ENCODE assay signal across 8 mouse cellular contexts in genomic region chr13:21940811-21941321, GRCm38 (mm10). TPM values are rescaled to one million over a fixed set of nuclear protein-coding genes. Genes with fewer than 3 reads are reported as not detected.
A peak's percentile ranks its signal among the peaks of the same experiment; 100 is the strongest.
DNase-seq lines count a peak whose midpoint lies in the region; ATAC-seq and TF ChIP-seq lines count a peak whose summit lies in the region.

No protein-coding gene starts in this region.

- under 1% methylated on average over 16 of the region's 16 CpGs for WGBS in embryonic facial prominence, embryonic 15.5 days
- WGBS in heart, embryonic 10.5 days = under 1% methylated on average over 16 of the region's 16 CpGs
- WGBS in kidney, embryonic 14.5 days = under 1% methylated on average over 16 of the region's 16 CpGs
- WGBS in limb, embryonic 14.5 days = under 1% methylated on average over 16 of the region's 16 CpGs
- WGBS in midbrain, embryonic 15.5 days = under 1% methylated on average over 16 of the region's 16 CpGs

- H3K4me2 ChIP-seq in embryonic facial prominence, embryonic 15.5 days (replicated peaks) = peak overlapping the region; percentile 61
- H3K4me2 ChIP-seq in kidney, embryonic 14.5 days (replicated peaks; ENCODE audit: low read depth, low read length) = peak overlapping the region; percentile 41
- H3K4me2 ChIP-seq in limb, embryonic 14.5 days (replicated peaks; ENCODE audit: low read depth, low read length, severe bottlenecking) = peak overlapping the region; percentile 56
- H3K4me2 ChIP-seq in midbrain, embryonic 15.5 days = peak overlapping the region; percentile 49

- peak; percentile 72 to 74 for DNase-seq in urinary bladder, adult 18-20 months (ENCODE audit: low spot score in 2 of 2)
- no peak for DNase-seq in urinary bladder, postnatal 10 days (ENCODE audit: low spot score)
- peak; percentile 81 for DNase-seq in heart, embryonic 10.5 days (ENCODE audit: low spot score)
- DNase-seq in limb, embryonic 14.5 days (ENCODE audit: low spot score) = peak; percentile 90
- peak; percentile 72 to 79 for DNase-seq in spleen, adult 18-20 months

- H3K9me3 ChIP-seq in embryonic facial prominence, embryonic 15.5 days (replicated peaks) = no peaks in the 10 kb centered on the region
- no peaks in the 10 kb centered on the region for H3K9me3 ChIP-seq in heart, embryonic 10.5 days
- H3K9me3 ChIP-seq in kidney, embryonic 14.5 days (ENCODE audit: control insufficient read depth, low read length) = no peaks in the 10 kb centered on the region
- no peaks in the 10 kb centered on the region for H3K9me3 ChIP-seq in limb, embryonic 14.5 days (ENCODE audit: control insufficient read depth, low read length)
- H3K9me3 ChIP-seq in midbrain, embryonic 15.5 days = no peaks in the 10 kb centered on the region

- peak overlapping the region; percentile 53 for H3K4me3 ChIP-seq in embryonic facial prominence, embryonic 15.5 days (replicated peaks)
- H3K4me3 ChIP-seq in heart, embryonic 10.5 days = peak overlapping the region; percentile 62
- peak overlapping the region; percentile 43 for H3K4me3 ChIP-seq in kidney, embryonic 14.5 days (ENCODE audit: low read length)
- peak overlapping the region; percentile 48 for H3K4me3 ChIP-seq in limb, embryonic 14.5 days (replicated peaks; ENCODE audit: low read length)
- peak overlapping the region; percentile 50 for H3K4me3 ChIP-seq in midbrain, embryonic 15.5 days

- H3K27me3 ChIP-seq in embryonic facial prominence, embryonic 15.5 days = no peaks in the 10 kb centered on the region
- no peaks in the 10 kb centered on the region for H3K27me3 ChIP-seq in heart, embryonic 10.5 days (ENCODE audit: insufficient read depth, poor library complexity, severe bottlenecking)
- H3K27me3 ChIP-seq in kidney, embryonic 14.5 days (ENCODE audit: control insufficient read depth, insufficient read depth, low read length) = peaks cover 2% of the 10 kb centered on the region; the same call in 1 of the 2 replicates
- no peaks in the 10 kb centered on the region for H3K27me3 ChIP-seq in limb, embryonic 14.5 days (ENCODE audit: control insufficient read depth, insufficient read depth, low read length)
- H3K27me3 ChIP-seq in midbrain, embryonic 15.5 days (replicated peaks) = peaks cover 20% of the 10 kb centered on the region; the same call in 1 of the 2 replicates

- no peaks in the 10 kb centered on the region for H3K4me1 ChIP-seq in embryonic facial prominence, embryonic 15.5 days
- H3K4me1 ChIP-seq in heart, embryonic 10.5 days = 0 out of 2 replicates have a peak, but pooled peaks cover 3% of the 10 kb centered on the region
- H3K4me1 ChIP-seq in kidney, embryonic 14.5 days (ENCODE audit: control insufficient read depth, insufficient read depth, low read length) = no peaks in the 10 kb centered on the region
- H3K4me1 ChIP-seq in limb, embryonic 14.5 days (ENCODE audit: control insufficient read depth, insufficient read depth, low read length) = no peaks in the 10 kb centered on the region
- peaks cover 4% of the 10 kb centered on the region for H3K4me1 ChIP-seq in midbrain, embryonic 15.5 days

- H3K27ac ChIP-seq in embryonic facial prominence, embryonic 15.5 days (replicated peaks) = peak overlapping the region; percentile 44
- 0 out of 2 replicates have a peak overlapping the region, but pooled peaks have one; percentile 64 for H3K27ac ChIP-seq in heart, embryonic 10.5 days
- peak overlapping the region; percentile 30; the same call in 1 of the 2 replicates for H3K27ac ChIP-seq in kidney, embryonic 14.5 days (ENCODE audit: low read depth, low read length)
- peak overlapping the region; percentile 26; the same call in 1 of the 2 replicates for H3K27ac ChIP-seq in limb, embryonic 14.5 days (replicated peaks; ENCODE audit: low read depth, low read length)
- peak overlapping the region; percentile 65; the same call in 1 of the 2 replicates for H3K27ac ChIP-seq in midbrain, embryonic 15.5 days

- peak; percentile 65 for ATAC-seq in embryonic facial prominence, embryonic 15.5 days (ENCODE audit: insufficient number of reproducible peaks, low FRiP score, low TSS enrichment, low read depth)
- peak; percentile 29; the same call in 1 of the 2 replicates for ATAC-seq in kidney, embryonic 14.5 days (ENCODE audit: low FRiP score, low TSS enrichment)
- ATAC-seq in limb, embryonic 14.5 days (ENCODE audit: low FRiP score, low read depth) = peak; percentile 76
- ATAC-seq in midbrain, embryonic 15.5 days (replicated peaks) = peak; percentile 46

- peak overlapping the region; percentile 37 for H3K9ac ChIP-seq in embryonic facial prominence, embryonic 15.5 days
- no peak overlapping the region for H3K9ac ChIP-seq in kidney, embryonic 14.5 days (ENCODE audit: low read depth, low read length)
- peak overlapping the region; percentile 52 for H3K9ac ChIP-seq in limb, embryonic 14.5 days (ENCODE audit: low read depth, low read length, severe bottlenecking)
- peak overlapping the region; percentile 32; the same call in 1 of the 2 replicates for H3K9ac ChIP-seq in midbrain, embryonic 15.5 days

- TF ChIP-seq POLR2A in limb, embryonic 14.5 days (IDR thresholded peaks at IDR 0.05; ENCODE audit: borderline replicate concordance, extremely low read depth, insufficient read depth, insufficient read length) = no peak

- H3K36me3 ChIP-seq in embryonic facial prominence, embryonic 15.5 days = no peaks in the 10 kb centered on the region
- no peaks in the 10 kb centered on the region for H3K36me3 ChIP-seq in heart, embryonic 10.5 days
- no peaks in the 10 kb centered on the region for H3K36me3 ChIP-seq in kidney, embryonic 14.5 days (ENCODE audit: control insufficient read depth, insufficient read depth, low read length)
- no peaks in the 10 kb centered on the region for H3K36me3 ChIP-seq in limb, embryonic 14.5 days (ENCODE audit: control insufficient read depth, insufficient read depth, low read length)
- no peaks in the 10 kb centered on the region for H3K36me3 ChIP-seq in midbrain, embryonic 15.5 days (replicated peaks)

RNA-seq across cellular contexts. Expression of gene Zfp184, which starts 4.0 kb away (rescaled TPM):
- polyA plus RNA-seq in embryonic facial prominence, embryonic 15.5 days (2015; fragmentation: Nextera tagmentation; extraction: Ambion mirVana) = 7.7 and 9.0 TPM in 2 replicates
- polyA plus RNA-seq in heart, embryonic 10.5 days (2016; fragmentation: Nextera tagmentation; extraction: Ambion mirVana) = 7.4 and 9.1 TPM in 2 replicates
- 15.5 and 17.9 TPM in 2 replicates for polyA plus RNA-seq in kidney, embryonic 14.5 days (2014; fragmentation: Nextera tagmentation; extraction: Ambion mirVana)
- 7.5 and 8.3 TPM in 2 replicates for polyA plus RNA-seq in limb, embryonic 14.5 days (2012; rRNA removed)
- 12.7 and 17.2 TPM in 2 replicates for polyA plus RNA-seq in limb, embryonic 14.5 days (2014; fragmentation: Nextera tagmentation; extraction: Ambion mirVana)
- polyA plus RNA-seq in midbrain, embryonic 15.5 days (2015; fragmentation: Nextera tagmentation; extraction: Ambion mirVana) = 14.0 TPM in 2 replicates

RNA-seq across cellular contexts. Expression of gene Pom121l2, which starts 40.1 kb away (rescaled TPM):
- 0.29 TPM in 2 replicates for polyA plus RNA-seq in embryonic facial prominence, embryonic 15.5 days (2015; fragmentation: Nextera tagmentation; extraction: Ambion mirVana)
- polyA plus RNA-seq in heart, embryonic 10.5 days (2016; fragmentation: Nextera tagmentation; extraction: Ambion mirVana) = 0.09 TPM in 1 of 2 replicates, not detected in the other
- 0.36 TPM in 1 of 2 replicates, not detected in the other for polyA plus RNA-seq in kidney, embryonic 14.5 days (2014; fragmentation: Nextera tagmentation; extraction: Ambion mirVana)
- polyA plus RNA-seq in limb, embryonic 14.5 days (2012; rRNA removed) = 0.09 and 0.17 TPM in 2 replicates
- 0.11 and 0.18 TPM in 2 replicates for polyA plus RNA-seq in limb, embryonic 14.5 days (2014; fragmentation: Nextera tagmentation; extraction: Ambion mirVana)
- polyA plus RNA-seq in midbrain, embryonic 15.5 days (2015; fragmentation: Nextera tagmentation; extraction: Ambion mirVana) = not detected in 2 replicates
